Mouse (Mus musculus) cerebellum, adult 18-20 months (tissue): ENCODE data around the gene Omp.
A peak's percentile ranks its signal among the peaks of the same experiment; 100 is the strongest.

ENCODE experiments used
- DNase-seq, 2 experiments: peaks; one replicate each; pipeline ENCODE4 v3.0.0; 2021

Omp gene

GRCm38 (mm10) chr7:98137995-98138394 lies 7.3 kb downstream of the Omp start:
- no peak for DNase-seq

- DNase-seq = no peak
Observed at GRCm38 (mm10) chr7:98137583-98137982, 7.7 kb downstream of the Omp start.

- no peak for DNase-seq
Observed at GRCm38 (mm10) chr7:98131751-98132150, 13.6 kb downstream of the Omp start.

GRCm38 (mm10) chr7:98125473-98125872 lies 19.8 kb downstream of the Omp start:
- no peak for DNase-seq

GRCm38 (mm10) chr7:98124701-98125100 lies 20.6 kb downstream of the Omp start:
- DNase-seq = no peak

GRCm38 (mm10) chr7:98121673-98122072 lies 23.6 kb downstream of the Omp start:
- no peak for DNase-seq

- no peak for DNase-seq
Observed at GRCm38 (mm10) chr7:98121241-98121640, 24.1 kb downstream of the Omp start.

- DNase-seq = peak; percentile 74 to 88
Observed at GRCm38 (mm10) chr7:98120325-98120724, 25.0 kb downstream of the Omp start.

GRCm38 (mm10) chr7:98119961-98120232 lies 25.4 kb downstream of the Omp start:
- DNase-seq = no peak

- DNase-seq = no peak
Observed at GRCm38 (mm10) chr7:98119179-98119960, 25.9 kb downstream of the Omp start, which contains the start of gene Myo7a. Gene Myo7a, minus strand, starts transcription at chr7:98119524.

- DNase-seq = peak; percentile 63 to 68
Observed at GRCm38 (mm10) chr7:98117012-98117660, 28.2 kb downstream of the Omp start.

- no peak for DNase-seq
Observed at GRCm38 (mm10) chr7:98114656-98115055, 30.6 kb downstream of the Omp start.

- peak in 1 of 2 experiments; percentile 42 for DNase-seq
Observed at GRCm38 (mm10) chr7:98111233-98111632, 34.1 kb downstream of the Omp start.

- DNase-seq = peak; percentile 68 to 69
Observed at GRCm38 (mm10) chr7:98109771-98110170, 35.5 kb downstream of the Omp start.

GRCm38 (mm10) chr7:98108636-98109430 lies 36.5 kb downstream of the Omp start:
- DNase-seq = peak; percentile 73 to 83

- peak in 1 of 2 experiments; percentile 7 for DNase-seq
Observed at GRCm38 (mm10) chr7:98106272-98106671, 39.0 kb downstream of the Omp start.

- peak in 1 of 2 experiments; percentile 18 for DNase-seq
Observed at GRCm38 (mm10) chr7:98104481-98105435, 40.5 kb downstream of the Omp start.

GRCm38 (mm10) chr7:98103942-98104292 lies 41.4 kb downstream of the Omp start:
- DNase-seq = no peak

GRCm38 (mm10) chr7:98103002-98103941 lies 42.0 kb downstream of the Omp start:
- DNase-seq = peak; percentile 84 to 92

- DNase-seq = peak in 1 of 2 experiments; percentile 15
Observed at GRCm38 (mm10) chr7:98102488-98102887, 42.8 kb downstream of the Omp start.

- no peak for DNase-seq
Observed at GRCm38 (mm10) chr7:98097557-98097956, 47.7 kb downstream of the Omp start.
